Mouse (Mus musculus) gonadal fat pad, adult 2 months (tissue): ENCODE data around the gene Fryl. TPM values are rescaled to one million over a fixed set of nuclear protein-coding genes. Genes with fewer than 3 reads are reported as not detected.

ENCODE experiments used
- DNase-seq: peaks from one replicate; pipeline ENCODE4 v3.0.0-alpha.2; 2012; ENCODE audit warnings: low read depth
- polyA plus RNA-seq: library from polyadenylated mRNA; depleted of rRNA; stranded (reverse); fragments of >200 nt; gene quantifications from 2 replicates; pipeline ENCODE4 v1.2.3, GENCODE M21; 2012

Fryl gene
- polyA plus RNA-seq, 1 experiment, result 48.7 TPM

DNA sequence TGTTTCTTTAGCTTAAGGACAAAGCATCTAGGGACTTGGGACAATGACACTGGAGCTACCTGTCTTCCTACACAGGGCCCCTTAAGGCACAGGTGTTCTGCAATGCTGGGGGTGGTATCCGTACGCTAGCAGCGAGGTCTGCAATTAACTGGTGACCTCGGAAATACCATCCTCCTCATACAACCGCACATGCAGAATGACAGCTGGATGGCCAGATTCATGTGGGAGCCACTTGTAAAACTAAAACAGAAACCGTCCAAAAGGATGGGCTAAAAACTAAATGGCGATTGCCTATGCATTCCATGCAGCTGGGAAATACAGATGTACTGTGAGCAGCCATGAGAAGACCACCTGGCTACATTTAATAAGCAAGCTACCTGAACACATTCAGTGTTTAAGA is 34.6 kb downstream of the Fryl start:
- DNase-seq, result no peak

- DNase-seq, result no peak
Observed at GRCm38 (mm10) chr5:73219716-73220115, 36.7 kb downstream of the Fryl start.

DNA sequence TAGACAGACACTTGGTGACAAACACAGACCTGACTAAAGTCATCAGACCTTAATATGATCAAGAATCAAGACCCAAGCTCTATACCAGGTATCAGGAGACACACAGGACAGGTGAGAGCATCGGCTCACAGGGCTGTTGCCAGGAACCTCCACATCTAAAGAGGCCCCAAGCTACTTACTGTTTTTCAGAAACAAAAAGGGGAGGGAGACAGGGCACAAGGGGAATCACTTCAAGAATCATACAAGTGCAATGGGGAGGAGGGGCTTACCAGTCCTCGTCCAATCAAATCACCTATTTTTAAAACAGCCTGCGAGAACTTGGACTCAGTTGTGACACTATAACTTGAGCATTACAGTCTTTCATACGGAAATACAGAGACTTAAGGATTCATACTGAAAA is 38.4 kb downstream of the Fryl start:
- DNase-seq, result no peak

DNA sequence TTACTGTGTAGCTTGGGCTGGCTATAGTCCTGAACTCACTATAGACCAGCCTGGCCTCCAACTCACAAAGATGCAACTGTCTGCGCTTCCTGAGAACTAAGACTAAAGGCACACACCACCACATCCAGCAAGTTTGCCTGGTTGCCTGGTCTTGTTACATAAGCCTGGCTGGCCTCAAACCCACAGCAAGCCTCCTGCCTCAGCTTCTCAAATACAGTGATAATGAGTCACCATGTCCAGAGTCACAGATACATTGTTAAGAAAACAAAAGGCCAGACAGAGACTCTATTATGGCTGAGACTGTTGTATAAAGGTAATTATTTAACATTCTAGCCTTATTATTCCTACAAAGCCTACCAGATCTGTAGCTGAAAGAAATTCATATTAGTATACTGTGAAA is 39.3 kb downstream of the Fryl start:
- DNase-seq, result no peak

- no peak for DNase-seq
Observed at GRCm38 (mm10) chr5:73216014-73216413, 40.4 kb downstream of the Fryl start.

DNA sequence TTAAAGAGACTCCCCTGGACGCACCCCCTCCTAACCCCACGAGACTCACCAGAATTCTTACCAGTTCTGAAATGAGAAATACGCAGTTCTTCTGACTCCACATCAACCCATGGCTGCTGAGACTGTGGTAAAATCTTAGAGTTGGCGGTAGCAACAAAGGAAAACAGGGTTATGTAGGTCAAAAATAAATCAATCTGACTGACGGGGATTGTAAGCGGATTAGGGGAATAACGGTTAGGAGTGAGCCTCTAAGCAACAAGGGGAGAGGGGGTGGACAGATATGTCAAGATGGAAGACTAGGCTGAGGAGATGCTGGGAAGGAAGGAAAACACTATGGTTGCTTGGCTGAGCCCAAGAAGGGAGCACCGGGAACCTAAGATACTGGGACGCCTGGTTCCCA is 44.0 kb downstream of the Fryl start:
- DNase-seq, result no peak

DNA sequence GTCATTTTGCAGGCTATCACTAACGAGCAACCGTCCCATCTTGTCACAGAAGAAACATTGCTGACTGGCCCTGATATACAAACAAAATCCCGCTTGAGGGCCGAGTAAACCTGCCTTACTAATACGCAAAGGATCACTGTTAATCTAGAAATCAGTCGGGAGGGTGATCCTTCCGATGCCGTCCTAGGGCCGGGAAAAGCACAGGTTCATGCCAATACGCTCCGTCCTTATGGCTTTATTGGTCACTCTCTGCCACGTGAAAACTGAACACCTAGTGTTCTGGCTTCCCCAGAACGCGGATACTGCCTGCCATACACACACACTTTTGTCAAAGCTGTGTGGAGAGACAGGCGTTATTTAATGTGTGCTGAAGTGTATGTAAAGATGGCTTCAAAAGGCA is 44.5 kb downstream of the Fryl start:
- DNase-seq, result no peak

GRCm38 (mm10) chr5:73210971-73211315 is 45.5 kb downstream of the Fryl start:
- DNase-seq, result no peak

DNA sequence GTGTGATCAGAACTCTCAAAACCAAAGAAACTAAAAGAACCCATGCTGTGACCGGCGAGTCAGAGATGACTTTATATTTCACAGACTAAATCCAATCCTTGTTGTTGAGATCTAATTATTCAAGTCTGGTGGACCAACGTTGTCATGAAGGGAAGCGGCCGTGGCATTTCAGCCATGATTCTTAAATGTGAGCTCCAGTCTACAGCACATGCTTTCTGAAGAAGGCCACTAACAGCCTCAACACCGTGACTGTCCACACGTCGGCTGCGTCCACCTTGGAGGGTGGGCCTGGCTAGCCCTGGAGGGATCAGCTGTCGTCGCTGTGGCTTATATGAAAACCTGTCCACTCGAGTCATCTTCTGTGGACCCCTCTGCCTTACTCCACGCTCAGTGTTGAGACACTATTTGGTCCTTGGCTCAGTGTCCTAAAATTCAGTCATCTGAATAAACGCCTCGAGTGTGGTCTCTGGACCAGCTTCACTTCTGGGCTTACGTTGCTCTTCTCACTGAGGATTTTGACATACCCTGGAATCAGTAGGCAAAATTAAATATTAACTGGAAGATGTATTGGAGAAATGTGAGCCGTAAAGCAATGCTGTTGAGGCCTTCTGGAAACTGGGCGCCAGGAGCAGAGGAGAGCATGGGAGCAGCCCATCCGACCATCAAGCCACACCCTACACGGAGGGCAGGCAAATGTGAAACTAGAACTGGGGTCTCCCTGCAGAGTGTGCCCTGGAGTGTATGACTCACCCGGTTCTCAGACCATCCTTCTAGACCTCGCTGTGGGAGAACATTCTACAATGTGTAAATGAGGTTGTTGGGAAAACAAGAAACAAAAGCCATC is 46.1 kb downstream of the Fryl start:
- no peak for DNase-seq

DNA sequence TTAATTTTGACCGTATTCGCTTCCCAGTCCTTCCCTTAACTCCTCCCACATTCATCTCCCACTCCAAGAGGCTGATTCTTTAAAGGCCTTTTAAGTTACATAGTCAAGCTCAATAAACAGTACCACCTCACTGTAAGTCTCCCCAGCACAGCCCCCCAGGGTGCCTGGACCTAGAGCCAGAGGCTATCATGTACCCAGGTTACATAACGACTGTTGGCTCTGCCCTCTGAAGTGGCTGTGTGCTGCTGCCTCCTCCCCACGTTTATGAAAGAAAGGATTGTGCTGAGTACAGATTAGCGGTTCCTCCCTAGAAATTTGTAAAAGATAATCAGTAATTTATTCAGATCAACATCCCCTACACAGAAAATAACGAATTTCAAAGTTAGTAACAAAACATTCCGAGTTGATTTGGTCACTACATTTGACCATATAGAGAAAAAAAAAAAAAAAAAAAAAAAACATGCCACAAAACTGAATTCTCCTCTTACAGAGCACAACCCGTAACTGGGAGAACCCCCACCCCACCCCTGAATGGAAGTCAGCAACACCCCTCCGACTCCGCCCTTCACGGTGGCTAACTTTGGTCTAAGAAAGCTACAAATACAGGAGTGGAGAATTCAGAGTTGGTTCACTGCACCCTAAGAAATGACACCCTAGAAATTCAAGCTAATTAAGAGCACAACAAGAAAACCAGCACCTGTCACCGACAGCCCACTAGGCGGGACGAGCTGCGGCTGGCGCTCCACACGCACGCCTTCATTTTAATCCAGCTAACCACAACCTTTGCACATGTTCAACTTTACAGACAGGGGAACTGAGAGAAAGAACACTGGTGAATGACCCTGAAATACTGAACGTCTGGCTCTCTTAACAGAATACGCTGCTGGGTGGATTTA is 47.0 kb downstream of the Fryl start:
- DNase-seq, result no peak

- no peak for DNase-seq
Observed at GRCm38 (mm10) chr5:73208645-73209044, 47.8 kb downstream of the Fryl start.

- no peak for DNase-seq
Observed at GRCm38 (mm10) chr5:73206722-73207121, 49.7 kb downstream of the Fryl start.

GRCm38 (mm10) chr5:73205996-73206629 is 50.3 kb downstream of the Fryl start:
- no peak for DNase-seq

DNA sequence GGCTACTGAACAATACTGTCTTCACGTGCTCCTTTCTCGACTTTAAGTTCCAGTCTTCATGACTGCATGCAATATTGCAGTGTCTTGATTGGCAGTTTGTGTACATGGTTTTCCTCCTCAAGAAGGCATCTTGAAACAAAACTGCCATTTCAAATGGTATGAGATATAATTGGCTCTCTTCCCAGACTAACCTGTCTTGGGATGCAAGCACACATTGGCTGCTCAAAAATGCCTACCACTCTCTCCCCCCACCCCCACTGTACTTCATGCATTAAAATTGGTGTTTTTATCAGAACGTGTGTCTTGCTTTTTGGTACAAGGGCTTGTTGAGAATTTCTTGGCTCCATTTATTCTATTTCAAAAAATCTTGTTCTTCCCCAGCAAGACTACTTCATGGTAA is 51.4 kb downstream of the Fryl start:
- no peak for DNase-seq

GRCm38 (mm10) chr5:73202498-73202897 is 53.9 kb downstream of the Fryl start:
- DNase-seq, result no peak

- no peak for DNase-seq
Observed at GRCm38 (mm10) chr5:73202077-73202476, 54.3 kb downstream of the Fryl start.

- no peak for DNase-seq
Observed at GRCm38 (mm10) chr5:73200387-73201384, 55.7 kb downstream of the Fryl start.

DNA sequence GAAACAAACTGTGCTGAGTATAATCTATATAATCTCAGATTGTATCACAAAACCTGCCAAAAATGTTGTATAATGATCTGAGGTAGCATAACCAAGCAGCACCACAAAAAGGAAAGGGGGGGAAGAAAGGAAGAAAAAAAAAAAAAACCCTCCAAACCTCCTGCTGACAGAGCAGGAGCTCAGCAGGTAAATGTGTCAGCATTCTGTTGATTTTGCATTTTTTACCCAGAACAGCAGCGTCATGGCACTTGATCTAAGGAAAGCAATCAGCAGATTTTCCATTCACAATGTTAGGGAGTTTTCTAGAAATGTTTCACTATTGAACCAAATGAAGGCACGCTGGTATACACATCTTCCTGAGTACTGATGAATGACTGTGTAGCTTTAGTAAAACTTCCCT is 56.8 kb downstream of the Fryl start:
- DNase-seq, result no peak

GRCm38 (mm10) chr5:73198690-73199089 is 57.7 kb downstream of the Fryl start:
- no peak for DNase-seq

DNA sequence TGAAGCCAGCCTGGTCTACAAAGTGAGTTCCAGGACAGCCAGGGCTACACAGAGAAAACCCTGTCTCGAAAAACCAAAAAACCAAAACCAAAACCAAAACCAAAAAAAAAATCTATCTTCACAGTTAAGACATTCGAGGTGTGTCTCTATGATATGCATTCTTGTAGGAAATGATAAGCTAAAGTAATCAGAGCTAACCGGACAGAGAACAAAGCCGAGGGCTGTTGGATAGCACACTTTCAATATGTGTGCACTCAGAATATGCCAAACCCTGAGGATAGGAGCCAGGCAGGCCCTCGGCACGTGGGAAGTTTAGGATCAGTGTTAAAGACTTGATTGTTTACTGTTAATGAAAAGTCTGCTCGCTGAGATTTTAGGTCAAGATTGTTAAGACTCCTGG is 58.6 kb downstream of the Fryl start:
- DNase-seq, result no peak

GRCm38 (mm10) chr5:73194740-73195139 is 61.7 kb downstream of the Fryl start:
- DNase-seq, result no peak
